Mouse (Mus musculus) E14TG2a.4 (cell line): ENCODE measurements around the gene Acoxl.

Experiments used
- CTCF ChIP-seq: conservative IDR thresholded peaks from 2 replicates; pipeline ENCODE4 v1.5.1; 2014; ENCODE audit warnings: low read length
- NANOG ChIP-seq: IDR thresholded peaks from 2 replicates; pipeline ENCODE4 v1.6.1; 2014; ENCODE audit warnings: borderline replicate concordance, low read length, mixed read lengths
- POU5F1 ChIP-seq: IDR thresholded peaks from 2 replicates; pipeline ENCODE4 v1.6.1; 2014; ENCODE audit warnings: low read length, borderline replicate concordance

DNA sequence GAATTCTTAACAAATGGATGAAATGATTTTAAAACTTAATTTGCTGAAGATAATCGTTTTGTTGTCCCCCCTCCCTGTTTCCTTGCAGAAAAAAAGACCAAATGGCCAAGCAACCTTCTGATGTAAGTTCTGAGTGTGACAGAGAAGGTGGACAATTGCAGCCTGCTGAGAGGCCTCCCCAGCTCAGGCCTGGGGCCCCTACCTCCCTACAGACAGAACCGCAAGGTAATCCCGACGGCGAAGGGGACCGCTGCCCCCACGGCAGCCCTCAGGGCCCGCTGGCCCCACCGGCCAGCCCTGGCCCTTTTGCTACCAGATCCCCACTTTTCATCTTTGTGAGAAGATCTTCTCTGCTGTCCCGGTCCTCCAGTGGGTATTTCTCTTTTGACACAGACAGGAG lies 289.9 kb downstream of the Acoxl start:
- TF ChIP-seq CTCF (no peak), POU5F1 (no peak), NANOG (no peak)
